Mouse (Mus musculus): ENCODE measurements around the gene Klkb1.

DNA sequence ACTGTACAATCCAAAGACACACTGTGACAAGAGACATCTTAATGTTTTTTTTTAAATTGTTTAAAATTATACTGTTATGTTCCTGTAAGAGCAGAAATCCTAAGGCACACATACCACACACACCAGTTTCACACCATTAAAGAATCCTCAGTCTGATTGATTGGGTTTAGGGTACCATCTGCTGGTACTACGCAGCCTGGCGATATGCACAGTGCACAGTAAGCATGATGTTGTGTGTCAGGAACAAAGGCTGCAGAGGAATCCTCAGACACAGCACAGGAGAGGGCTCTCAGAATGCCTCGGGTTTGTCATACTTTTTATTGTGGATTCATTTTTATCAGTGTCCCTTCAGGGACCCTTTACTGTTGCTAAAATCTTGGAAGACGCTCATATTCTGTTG lies 20.3 kb downstream of the Klkb1 start:
- TF ChIP-seq CTCF (IDR thresholded peaks at IDR 0.05; ENCODE audit: control insufficient read depth, insufficient read depth, insufficient replicate concordance, low read depth, low read length) = no peak
- TF ChIP-seq POLR2A (IDR thresholded peaks at IDR 0.05; ENCODE audit: control insufficient read depth, low read depth, low read length) = no peak

All from testis, adult 2 months (tissue).